Mouse (Mus musculus): Measurements from ENCODE around the gene Cyp27a1.

Cyp27a1 gene

DNA sequence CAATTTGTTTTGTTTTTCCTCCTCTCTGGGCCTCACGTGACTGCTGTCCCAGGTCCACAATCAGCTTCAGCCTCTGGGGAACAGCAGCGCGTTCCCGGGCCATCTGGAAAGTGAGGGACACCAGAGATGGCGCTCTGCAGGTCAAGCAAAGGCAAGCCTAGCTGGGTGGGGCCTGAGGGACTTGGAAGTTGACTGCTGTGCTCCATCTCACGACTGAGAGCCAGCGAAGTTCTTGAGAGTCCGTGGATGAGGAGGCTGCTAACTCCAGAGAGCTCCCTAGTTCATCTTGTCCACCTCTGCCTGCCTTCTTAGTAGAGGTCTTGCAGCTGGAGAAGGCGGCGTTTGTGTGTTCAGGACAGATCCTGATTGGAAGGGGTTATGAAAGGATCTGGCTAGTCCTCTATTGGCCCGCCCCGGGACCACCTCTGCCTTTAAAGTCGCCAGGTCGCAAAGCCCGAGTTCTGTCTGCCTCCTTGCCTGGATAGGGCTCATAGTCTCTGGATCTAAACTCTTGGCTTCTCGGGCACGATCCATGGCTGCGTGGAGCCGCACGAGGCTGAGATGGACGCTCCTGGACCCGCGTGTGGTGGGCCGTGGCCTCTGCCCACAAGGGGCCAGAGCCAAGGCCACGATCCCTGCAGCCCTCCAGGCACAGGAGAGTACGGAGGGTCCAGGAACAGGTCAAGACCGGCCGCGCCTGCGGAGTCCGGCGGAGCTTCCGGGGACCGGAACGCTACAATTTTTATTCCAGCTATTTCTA is at the start of gene Cyp27a1:
Cyp27a1 (plus strand) TSS at position 476 of the 760 bp plus-strand sequence.
- in situ Hi-C loops (cut with MboI; ENCODE audit: low sequenced_read_pairs) = no loop called here

DNA sequence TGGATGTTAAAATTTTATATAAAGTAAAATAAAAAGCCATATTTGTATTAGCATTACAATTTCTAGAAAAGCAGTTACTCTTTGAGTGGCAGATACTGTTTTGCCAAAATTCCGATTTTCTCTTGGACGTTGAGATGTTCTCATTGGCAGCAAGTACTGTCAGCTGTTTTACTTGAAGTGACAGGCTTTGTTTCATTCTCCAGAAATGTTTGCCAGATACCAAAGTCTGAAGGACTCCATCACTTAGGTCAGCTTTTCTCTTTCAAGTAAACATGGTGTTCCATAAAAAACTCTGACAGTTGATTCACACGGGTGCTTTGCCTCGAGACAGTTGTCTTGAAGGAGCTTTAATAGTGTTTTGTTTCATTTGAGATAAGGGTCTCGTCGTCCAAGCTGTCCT is 48.2 kb upstream of the Cyp27a1 start:
- in situ Hi-C loops (cut with MboI; ENCODE audit: low sequenced_read_pairs) = no loop called here

DNA sequence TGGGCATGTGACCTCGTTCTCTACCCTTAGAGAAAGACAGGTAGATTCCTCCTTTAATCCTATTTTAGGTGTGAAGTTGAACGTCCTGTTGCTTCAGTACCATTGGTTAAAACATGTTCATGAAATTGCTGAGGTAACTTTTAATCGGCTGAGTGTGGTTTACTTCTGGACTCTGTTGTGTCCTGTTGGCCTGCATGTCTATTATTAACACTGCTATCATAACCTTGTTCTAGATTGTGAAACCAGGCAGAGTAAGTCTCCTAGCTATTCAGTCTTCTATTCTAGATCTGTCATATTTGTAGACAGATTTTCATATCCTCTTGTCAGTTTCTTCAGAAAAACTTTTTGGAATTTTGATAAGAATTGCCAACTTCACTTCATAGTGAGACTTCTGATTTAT is 45.0 kb upstream of the Cyp27a1 start:
- in situ Hi-C loops (cut with MboI; ENCODE audit: low sequenced_read_pairs) = no loop called here

DNA sequence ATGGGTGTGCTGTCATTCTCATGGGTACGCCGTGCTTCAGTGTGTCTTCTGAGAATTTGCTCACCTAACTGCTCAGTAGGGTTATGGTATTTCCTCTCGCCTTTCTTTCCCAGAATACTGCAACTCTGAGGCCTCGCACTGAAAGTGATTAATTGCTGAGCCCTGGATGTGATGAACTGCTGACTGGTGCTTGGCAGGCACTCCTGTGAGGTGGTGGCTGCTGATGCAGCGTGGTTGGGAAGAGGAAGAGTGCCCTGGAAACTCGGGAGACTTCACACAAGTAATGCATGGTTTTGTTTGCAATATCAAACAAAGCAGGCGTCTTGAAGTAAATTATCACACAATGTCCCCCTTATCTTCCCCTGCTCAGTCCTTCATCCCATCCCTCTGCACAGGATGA is 40.6 kb upstream of the Cyp27a1 start:
- in situ Hi-C loops (cut with MboI; ENCODE audit: low sequenced_read_pairs) = no loop called here

DNA sequence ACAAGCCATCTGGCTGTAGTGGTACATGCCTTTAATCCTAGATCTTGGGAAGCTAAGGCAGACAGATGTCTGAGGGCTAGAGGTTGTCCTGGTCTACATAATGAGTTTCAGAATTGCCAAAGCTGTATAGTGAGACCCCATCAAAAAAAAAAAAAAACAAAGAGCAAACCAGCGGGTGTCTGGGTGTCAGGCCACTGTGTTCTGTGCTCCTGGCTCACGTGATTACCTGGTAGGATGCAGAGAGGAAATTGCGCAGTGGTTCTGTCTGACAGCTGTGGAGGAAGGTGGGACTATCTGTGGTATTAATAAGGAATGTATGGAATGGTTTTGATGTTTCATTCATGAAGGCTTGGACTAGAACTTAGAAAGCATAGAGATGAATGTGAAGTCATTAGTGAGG is 36.5 kb upstream of the Cyp27a1 start:
- in situ Hi-C loops (cut with MboI; ENCODE audit: low sequenced_read_pairs) = no loop called here

DNA sequence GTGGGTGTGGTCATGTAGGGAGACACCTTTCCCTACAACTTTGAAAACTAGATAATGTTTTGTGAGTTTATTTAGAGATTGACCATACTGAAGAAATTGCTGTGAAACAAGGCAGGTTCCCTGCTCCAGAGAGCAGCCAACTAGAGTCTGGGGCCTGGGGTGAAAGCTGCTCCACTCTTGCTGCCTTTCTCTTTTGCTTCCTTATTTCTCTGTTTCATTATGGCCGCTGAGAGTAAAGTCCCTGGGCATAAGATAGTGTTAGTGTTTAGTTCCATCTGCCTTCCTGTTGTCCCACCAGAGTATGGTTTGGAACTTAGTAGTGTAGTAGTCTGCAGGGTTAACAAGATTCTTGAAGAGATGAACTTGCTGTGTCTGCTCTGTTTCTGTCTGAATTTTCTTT is 35.5 kb upstream of the Cyp27a1 start:
- in situ Hi-C loops (cut with MboI; ENCODE audit: low sequenced_read_pairs) = no loop called here

DNA sequence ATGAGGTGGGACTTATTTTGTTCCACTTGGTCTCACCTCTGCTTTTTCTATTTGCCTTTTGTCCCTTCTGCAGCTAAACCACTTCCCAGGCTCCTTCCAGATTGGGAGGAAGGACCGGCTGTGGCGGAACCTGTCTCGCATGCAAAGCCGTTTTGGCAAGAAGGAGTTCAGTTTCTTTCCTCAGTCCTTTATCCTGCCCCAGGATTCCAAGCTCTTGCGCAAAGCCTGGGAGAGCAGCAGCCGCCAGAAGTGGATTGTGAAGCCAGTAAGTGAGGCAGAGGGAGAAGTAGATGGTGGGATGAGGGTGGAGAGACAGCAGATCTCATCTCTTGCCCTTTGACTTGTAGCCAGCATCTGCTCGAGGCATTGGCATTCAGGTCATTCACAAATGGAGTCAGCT is 26.2 kb upstream of the Cyp27a1 start:
- in situ Hi-C loops (cut with MboI; ENCODE audit: low sequenced_read_pairs) = no loop called here

DNA sequence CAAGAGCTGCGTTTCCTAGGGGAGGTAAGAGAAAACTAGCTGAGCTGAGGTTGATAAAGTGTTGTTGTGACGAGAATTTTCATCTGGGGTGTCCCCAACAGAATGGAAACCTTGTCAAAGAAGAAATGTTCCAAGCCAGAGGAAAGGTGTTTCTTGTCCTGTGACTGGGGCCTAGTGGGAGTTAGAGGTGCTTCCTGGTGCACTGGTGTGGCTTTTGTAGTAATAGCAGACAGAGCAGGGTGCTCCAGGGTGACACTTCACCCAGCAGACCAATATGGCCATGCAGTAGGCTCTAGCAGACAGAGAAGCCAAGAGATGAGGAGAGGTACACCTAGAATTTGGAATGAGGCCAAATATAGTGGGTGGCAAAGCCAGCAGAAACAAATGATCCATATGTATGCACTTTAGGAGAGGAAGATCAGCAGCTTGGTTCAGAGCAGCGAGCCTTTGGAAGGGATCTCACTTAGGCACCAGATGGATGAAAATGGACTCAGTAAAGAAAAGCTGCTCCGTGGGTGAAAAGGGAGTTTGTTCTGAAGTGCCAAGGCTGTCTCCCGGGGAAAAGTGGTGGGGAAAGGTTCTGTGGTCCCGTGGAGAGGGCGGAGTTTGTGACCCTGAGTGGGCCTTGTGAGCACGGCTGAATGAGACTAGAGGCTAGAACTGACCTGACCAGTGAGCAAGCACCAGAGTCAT is 19.3 kb upstream of the Cyp27a1 start:
- in situ Hi-C loops (cut with MboI; ENCODE audit: low sequenced_read_pairs) = no loop called here

DNA sequence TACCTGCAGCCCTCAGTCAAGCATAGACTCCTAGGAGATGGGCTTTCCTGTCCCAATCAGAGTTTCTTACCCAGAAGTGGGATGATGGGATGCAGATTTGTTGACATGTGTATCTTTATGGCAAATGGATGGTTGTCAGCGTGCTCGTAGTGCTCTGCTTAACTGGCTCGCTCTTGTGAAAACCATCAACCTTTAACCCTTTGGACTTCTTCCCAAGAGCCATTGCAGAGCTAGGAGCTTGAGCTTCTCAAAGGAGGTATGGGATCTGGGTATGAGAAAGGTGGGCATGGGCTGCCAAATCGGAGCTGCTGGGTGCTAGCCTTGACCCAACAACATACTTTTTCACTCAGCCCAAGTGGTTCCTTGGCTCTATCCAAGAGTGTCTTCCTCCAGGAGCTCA is 17.5 kb upstream of the Cyp27a1 start:
- in situ Hi-C loops (cut with MboI; ENCODE audit: low sequenced_read_pairs) = no loop called here

DNA sequence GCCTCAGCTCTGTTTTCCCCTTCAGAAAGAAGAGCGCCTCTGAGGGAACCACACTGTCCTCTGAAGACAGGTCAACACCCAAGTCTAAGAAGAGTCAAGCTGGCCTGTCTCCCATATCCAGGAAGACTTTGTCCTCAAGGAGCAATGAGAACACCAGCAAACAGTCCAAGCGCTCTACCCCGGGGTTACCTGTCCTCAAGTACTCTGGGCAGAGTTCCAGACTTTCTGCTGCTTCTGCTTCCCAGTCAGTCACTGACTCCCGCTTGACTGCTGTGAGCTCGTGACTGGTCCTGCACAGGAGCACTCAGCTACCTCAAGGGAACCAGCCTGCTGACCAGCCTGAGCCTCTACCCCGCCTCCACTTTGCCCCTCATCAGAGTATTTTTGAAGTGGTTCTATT is 16.0 kb upstream of the Cyp27a1 start:
- in situ Hi-C loops (cut with MboI; ENCODE audit: low sequenced_read_pairs) = no loop called here

DNA sequence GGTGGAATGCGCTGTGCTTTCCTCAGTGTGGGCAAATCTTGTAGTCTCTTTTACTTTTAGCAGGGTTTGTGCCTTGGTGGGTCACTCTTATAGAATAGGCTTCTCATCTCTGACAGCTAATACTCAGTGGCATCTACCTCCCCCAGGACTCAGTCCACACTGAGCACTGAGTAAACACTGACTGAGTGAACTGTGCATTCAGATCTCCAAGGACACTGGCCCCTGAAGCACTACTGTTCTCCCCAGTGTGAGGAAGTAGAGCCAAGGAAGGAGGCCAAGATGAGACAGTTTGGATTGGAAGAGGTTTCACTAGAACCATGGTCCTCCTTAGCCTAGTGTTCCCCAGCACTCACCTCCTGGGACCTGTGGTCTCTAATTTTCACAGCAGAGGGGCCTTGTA is 15.0 kb upstream of the Cyp27a1 start:
- in situ Hi-C loops (cut with MboI; ENCODE audit: low sequenced_read_pairs) = no loop called here

DNA sequence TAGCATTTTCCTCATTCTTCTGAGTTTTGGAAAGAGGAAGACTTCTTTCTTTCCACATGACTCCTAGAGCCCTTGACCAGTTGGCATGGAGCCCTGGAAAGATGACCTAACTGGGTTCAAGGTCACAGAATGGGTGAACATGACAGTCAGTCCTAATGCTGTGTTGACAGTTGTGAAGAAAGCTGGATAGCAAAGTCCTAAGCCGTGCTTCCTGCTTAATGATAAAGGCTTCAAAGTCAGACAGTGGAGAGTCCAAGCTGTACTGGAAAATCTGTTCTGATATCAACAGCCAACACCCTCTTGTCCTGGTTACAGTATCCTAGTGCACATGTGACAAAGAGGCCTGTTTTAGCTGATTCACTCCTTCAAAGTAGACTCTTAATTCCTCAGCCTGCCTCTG is 14.6 kb upstream of the Cyp27a1 start:
- in situ Hi-C loops (cut with MboI; ENCODE audit: low sequenced_read_pairs) = no loop called here

DNA sequence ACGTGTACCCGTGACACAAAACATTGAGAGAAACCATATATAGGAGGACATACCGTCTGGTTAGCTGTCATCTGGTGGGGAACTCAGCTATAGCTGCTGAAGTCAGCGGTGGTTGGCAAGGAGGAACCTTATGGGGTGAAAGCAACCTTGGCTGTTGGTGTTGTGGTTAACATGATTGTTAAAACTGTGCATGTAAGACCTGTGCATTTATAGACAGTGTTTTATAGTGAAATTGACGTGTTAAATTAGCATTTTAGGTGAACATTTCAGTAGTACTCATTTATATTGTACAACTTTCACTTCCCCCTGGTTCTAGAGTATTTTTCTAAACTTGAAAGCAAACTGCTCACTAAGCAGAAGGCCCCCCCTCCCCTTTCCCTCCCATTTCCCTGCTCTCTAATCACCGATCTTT is 11.2 kb upstream of the Cyp27a1 start:
- in situ Hi-C loops (cut with MboI; ENCODE audit: low sequenced_read_pairs) = no loop called here

DNA sequence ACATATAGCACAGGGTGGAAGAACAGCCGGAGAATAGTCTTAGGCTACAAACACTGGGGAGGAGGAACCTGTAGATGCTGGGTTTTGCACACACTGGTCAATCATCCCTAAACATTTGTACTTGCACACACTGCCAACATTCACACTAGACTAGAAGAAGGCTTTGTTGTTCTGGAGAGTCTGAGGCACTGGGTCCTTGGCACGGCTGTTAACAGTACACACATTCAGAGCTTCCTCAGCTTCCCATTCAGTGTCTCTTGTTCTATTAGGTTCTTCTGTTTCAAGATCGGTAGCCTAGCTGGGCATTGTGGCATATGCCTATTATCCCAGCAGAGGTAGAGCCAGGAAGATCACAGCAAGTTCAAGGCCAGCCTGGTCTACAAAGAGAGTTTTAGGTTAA is 9.2 kb upstream of the Cyp27a1 start:
- in situ Hi-C loops (cut with MboI; ENCODE audit: low sequenced_read_pairs) = no loop called here

DNA sequence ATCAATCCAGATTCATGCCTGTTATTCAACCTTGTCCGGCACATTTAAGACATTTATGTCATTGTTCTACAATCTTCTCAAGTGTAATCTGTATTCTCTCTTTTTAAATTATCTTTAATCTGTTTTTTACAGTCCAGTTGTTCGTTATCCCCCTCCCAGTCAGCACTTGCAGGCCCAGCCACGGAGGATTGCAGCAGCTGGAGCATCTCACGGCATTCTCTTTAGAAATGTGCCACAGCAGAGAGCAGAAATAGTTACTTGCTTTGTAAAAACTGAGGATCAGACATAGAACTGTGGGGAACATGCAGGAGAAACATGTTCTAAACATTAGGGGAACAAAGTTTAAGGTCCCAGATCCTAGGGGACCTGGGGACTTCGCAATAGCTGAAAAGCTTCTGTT is 8.4 kb upstream of the Cyp27a1 start:
- in situ Hi-C loops (cut with MboI; ENCODE audit: low sequenced_read_pairs) = no loop called here

DNA sequence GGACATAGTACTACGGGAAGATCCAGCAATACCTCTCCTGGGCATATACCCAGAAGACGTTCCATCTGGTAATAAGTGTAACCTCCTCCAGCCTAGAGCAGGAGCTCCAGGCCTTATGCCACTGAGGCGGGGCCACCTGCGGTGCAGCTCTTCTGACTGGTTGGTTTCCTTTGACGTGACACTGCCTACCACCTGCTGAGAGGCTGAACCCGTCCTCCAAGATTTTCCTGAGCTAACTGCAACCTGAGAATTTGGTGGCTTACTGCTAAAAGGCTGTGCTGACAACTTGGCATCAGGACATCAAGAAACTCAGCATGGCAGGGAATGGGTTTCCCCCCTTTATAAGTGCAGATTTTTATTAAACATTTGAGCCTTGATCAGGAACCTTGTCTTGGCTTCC is 3.8 kb upstream of the Cyp27a1 start:
- in situ Hi-C loops (cut with MboI; ENCODE audit: low sequenced_read_pairs) = no loop called here

DNA sequence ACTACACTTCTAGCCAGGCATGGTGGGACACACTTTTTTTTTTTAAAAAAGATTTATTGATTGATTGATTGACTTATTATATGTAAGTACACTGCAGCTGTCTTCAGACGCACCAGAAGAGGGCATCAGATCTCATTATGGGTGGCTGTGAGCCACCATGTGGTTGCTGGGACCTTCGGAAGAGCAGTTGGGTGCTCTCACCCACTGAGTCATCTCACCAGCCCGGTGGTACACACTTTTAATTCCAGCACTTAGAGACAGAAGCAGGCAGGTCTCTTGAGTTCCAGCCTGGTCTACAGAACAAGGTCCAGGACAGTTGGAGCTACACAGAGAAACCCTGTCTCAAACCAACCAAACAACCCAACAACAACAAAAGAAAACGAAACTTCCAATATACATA is 1.3 kb upstream of the Cyp27a1 start:
- in situ Hi-C loops (cut with MboI; ENCODE audit: low sequenced_read_pairs) = no loop called here

DNA sequence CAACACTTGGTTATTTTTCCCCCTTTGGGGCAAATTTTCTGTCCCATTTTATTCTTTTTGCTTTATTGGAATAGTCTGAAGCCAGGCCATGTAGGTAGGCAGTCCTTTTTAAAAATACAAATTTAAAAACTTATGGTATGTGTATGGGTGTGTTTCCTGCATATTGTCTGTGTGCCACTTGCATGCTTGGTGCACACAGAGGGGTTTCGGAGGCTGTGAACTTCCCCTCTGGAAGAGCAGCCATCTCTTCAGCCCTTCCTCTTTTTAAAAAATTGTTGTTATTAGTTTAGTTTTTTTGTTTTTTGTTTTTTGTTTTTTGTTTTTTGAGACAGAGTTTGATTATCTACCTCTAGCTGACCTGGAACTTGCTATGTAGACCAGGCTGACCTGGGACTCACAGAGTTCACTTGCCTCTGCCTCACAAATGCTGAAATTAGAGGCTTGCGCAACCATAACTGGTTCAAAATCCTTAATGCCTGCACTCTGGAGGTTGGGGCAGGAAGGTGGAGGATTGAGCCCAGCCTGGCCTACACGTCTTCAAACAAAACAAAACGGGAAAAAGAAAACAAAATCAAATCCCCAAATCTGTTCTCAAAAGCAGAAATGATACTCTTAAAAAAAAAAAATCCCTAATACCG is 794 bp upstream of the Cyp27a1 start:
- in situ Hi-C loops (cut with MboI; ENCODE audit: low sequenced_read_pairs) = no loop called here

DNA sequence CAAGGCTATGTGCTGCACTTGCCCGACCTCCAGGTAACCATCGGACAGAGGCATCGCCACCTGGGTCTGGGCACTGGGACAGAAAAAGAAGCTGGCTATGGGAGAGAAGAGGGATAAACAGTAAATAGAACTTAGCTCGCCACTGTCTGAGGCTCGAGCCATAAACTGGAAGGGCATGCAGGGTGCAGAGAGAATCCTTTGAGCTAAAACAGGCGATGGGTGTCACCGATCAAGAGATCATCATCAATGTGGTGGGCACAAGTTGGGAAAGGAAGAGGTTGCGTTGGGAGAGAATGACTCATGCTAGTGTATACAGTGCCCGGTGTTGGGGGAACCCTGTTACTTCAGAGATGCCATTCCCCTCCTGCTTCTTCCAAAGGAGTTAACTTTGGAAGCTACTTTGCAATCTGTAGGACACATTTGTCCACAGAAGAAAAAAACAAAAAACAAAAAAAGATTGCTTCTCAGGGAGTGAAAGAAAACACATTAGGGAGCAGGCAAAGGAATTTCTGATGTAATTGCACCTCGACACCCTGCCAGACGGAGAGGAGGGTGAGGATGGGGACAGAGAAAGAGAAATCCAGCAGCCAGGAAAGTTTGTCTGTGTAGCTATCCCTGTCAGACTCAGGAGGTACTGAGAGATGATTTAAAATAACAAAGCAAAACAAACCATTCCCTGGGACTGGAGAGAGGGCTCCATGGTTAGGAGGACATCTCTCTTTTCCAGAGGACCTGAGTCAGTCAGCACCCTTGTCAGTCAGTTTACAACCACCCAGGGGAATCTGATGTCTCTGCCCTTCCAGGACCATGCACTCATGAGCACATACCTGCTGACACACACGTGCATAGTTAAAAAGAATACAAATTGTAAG is 721 bp downstream of the Cyp27a1 start:
- in situ Hi-C loops (cut with MboI; ENCODE audit: low sequenced_read_pairs) = no loop called here

DNA sequence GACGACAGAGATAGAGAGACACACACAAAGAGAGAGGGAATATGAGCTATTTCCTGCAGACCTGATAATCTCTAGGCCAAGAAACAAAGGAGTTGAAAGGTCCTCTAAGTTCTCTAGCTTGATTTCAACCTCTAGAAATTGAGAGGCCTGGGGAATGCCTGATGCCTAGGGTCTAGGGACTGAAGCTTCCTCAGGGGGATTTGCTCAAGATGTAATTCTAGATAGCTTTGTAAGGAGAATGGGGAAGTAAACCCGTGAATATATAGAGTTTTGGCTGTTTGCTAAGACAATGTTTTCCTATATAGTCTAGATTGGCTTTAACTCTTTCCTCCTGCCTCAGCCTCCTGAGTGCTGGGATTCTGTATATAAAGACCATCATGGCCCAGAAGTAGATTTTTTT is 1.6 kb downstream of the Cyp27a1 start:
- in situ Hi-C loops (cut with MboI; ENCODE audit: low sequenced_read_pairs) = no loop called here

DNA sequence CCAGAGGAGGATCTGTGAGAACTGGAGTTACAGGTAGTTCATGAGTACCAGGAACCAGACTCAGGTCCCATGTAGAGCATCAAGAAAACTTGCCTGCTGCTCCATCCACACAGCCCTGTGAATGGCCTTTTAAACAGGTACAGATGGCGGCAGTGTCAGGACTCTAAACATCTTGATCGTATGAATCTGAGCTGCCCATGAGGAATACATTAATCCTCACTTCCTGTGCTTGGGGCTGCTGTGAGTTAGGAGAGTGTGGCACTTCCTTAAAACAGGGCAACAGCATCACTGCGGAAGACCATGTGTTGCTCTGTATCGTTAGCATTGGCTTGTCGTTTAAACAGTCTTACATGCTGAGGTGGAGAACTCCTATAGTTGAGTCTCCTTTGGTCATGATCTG is 2.1 kb downstream of the Cyp27a1 start:
- in situ Hi-C loops (cut with MboI; ENCODE audit: low sequenced_read_pairs) = no loop called here
